Mouse (Mus musculus) adrenal gland, postnatal 10 days (tissue): ENCODE results near the gene Rgs6. TPM values are rescaled to one million over a fixed set of nuclear protein-coding genes. Genes with fewer than 3 reads are reported as not detected.

ENCODE experiments used
- DNase-seq: peaks from one replicate; pipeline ENCODE4 v3.0.0; 2021; ENCODE audit warnings: mixed read lengths
- total RNA-seq, 2 experiments: library from RNA; stranded (reverse); gene quantifications; 2 replicates each; pipeline ENCODE4 v1.2.3; 2021

Rgs6 gene
- total RNA-seq, 2 experiments from 2014 or later = 2.1 to 3.1 TPM

- DNase-seq = no peak
These were observed 267.4 kb downstream of the Rgs6 start for GRCm38 (mm10) chr12:82855333-82856107.

GRCm38 (mm10) chr12:82865686-82866085 is 277.6 kb downstream of the Rgs6 start:
- no peak for DNase-seq

GRCm38 (mm10) chr12:82880711-82881110 is 292.6 kb downstream of the Rgs6 start:
- DNase-seq = peak; percentile 18

- DNase-seq = no peak
These were observed 295.0 kb downstream of the Rgs6 start for GRCm38 (mm10) chr12:82883079-82883478.

GRCm38 (mm10) chr12:82894971-82895838 is 307.1 kb downstream of the Rgs6 start:
- DNase-seq = no peak

GRCm38 (mm10) chr12:82905773-82906172 is 317.7 kb downstream of the Rgs6 start:
- DNase-seq = no peak

- no peak for DNase-seq
These were observed 322.8 kb downstream of the Rgs6 start for GRCm38 (mm10) chr12:82910846-82911245.

GRCm38 (mm10) chr12:82914127-82914526 is 326.0 kb downstream of the Rgs6 start:
- no peak for DNase-seq

- no peak for DNase-seq
These were observed 332.1 kb downstream of the Rgs6 start for GRCm38 (mm10) chr12:82920146-82920545.

GRCm38 (mm10) chr12:82921287-82922015 is 333.4 kb downstream of the Rgs6 start:
- DNase-seq = no peak

- DNase-seq = no peak
These were observed 334.9 kb downstream of the Rgs6 start for GRCm38 (mm10) chr12:82922856-82923506.

- DNase-seq = peak; percentile 67
These were observed 344.8 kb downstream of the Rgs6 start for GRCm38 (mm10) chr12:82932706-82933461.

- peak; percentile 48 for DNase-seq
These were observed 347.1 kb downstream of the Rgs6 start for GRCm38 (mm10) chr12:82935121-82935762.

GRCm38 (mm10) chr12:82935767-82936166 is 347.7 kb downstream of the Rgs6 start:
- no peak for DNase-seq

GRCm38 (mm10) chr12:82940461-82940860 is 352.4 kb downstream of the Rgs6 start:
- no peak for DNase-seq

- peak; percentile 89 for DNase-seq
These were observed 358.4 kb downstream of the Rgs6 start for GRCm38 (mm10) chr12:82946507-82946906.

- DNase-seq = no peak
These were observed 373.0 kb downstream of the Rgs6 start for GRCm38 (mm10) chr12:82961111-82961510.

- no peak for DNase-seq
These were observed 373.8 kb downstream of the Rgs6 start for GRCm38 (mm10) chr12:82961852-82962251.

GRCm38 (mm10) chr12:82970521-82971105 is 382.5 kb downstream of the Rgs6 start:
- no peak for DNase-seq

- DNase-seq = no peak
These were observed 383.1 kb downstream of the Rgs6 start for GRCm38 (mm10) chr12:82971176-82971575.
